Mouse (Mus musculus) liver, adult 2 months (tissue): Measurements from ENCODE around the gene Krtap4-6. TPM values are rescaled to one million over a fixed set of nuclear protein-coding genes. Genes with fewer than 3 reads are reported as not detected.
"Not testable (repeated sequence)": the region's sequence is repeated elsewhere in the genome, so short reads cannot be mapped to it uniquely, and the experiment has no call there.

Experiments
- DNase-seq: peaks from one replicate; pipeline ENCODE4 v3.0.0-alpha.2; 2011; ENCODE audit warnings: low read depth, low spot score; ENCODE audit errors: extremely low read depth
- H3K27ac ChIP-seq: fragments of 200-500 bp; replicated peaks from 2 replicates; pipeline ENCODE4 v1.5.1; 2012; ENCODE audit warnings: low read depth, mild to moderate bottlenecking, control low read depth, inconsistent platforms, low read length; ENCODE audit not compliant: insufficient read depth
- H3K27me3 ChIP-seq: fragments of 200-500 bp; 2 replicates; pipeline ENCODE4 v1.6.1; 2012; ENCODE audit warnings: mild to moderate bottlenecking, moderate library complexity, low read length, inconsistent platforms; ENCODE audit not compliant: control insufficient read depth, insufficient read depth
- H3K36me3 ChIP-seq: fragments of 200-500 bp; 2 replicates; pipeline ENCODE4 v1.6.1; 2012; ENCODE audit warnings: low read length, inconsistent platforms; ENCODE audit not compliant: control insufficient read depth, insufficient read depth
- H3K4me1 ChIP-seq: fragments of 200-500 bp; 2 replicates; pipeline ENCODE4 v1.6.1; 2011; ENCODE audit warnings: low read length; ENCODE audit not compliant: control insufficient read depth, insufficient read depth
- H3K4me3 ChIP-seq: fragments of 200-500 bp; 2 replicates; pipeline ENCODE4 v1.5.1; 2011; ENCODE audit warnings: low read depth, mild to moderate bottlenecking, control low read depth, low read length, moderate library complexity; ENCODE audit not compliant: insufficient read depth
- H3K79me2 ChIP-seq: fragments of 200-500 bp; 2 replicates; pipeline ENCODE4 v1.6.1; 2012; ENCODE audit warnings: inconsistent platforms, mild to moderate bottlenecking, low read length, moderate library complexity; ENCODE audit not compliant: control insufficient read depth, insufficient read depth
- H3K9ac ChIP-seq: fragments of 200-500 bp; 2 replicates; pipeline ENCODE4 v1.6.1; 2012; ENCODE audit warnings: low read depth, mild to moderate bottlenecking, control low read depth, inconsistent platforms, low read length
- CTCF ChIP-seq: fragments of 200-500 bp; IDR thresholded peaks from 2 replicates; pipeline ENCODE4 v1.5.1; 2011; ENCODE audit warnings: low read depth, low read length, control low read depth
- POLR2A ChIP-seq: fragments of 200-500 bp; IDR thresholded peaks from 2 replicates; pipeline ENCODE4 v1.6.1; 2011; ENCODE audit warnings: low read length, control low read depth; ENCODE audit not compliant: insufficient read depth; ENCODE audit errors: extremely low read depth
- WGBS: fragments of 180-500 bp; shearing (Covaris S2); methylation state at CpG from one replicate; pipeline ENCODE4 v1.1.7; 2018; 5-methylcytosine and 5-hydroxymethylcytosine counted together
- polyA plus RNA-seq: library from polyadenylated mRNA; depleted of rRNA; stranded (reverse); fragments of >200 nt; gene quantifications from 2 replicates; pipeline ENCODE4 v1.2.3, GENCODE M21; 2012
- total RNA-seq: library from RNA; depleted of rRNA; stranded (reverse); fragments of >200 nt; gene quantifications from 2 replicates; pipeline ENCODE4 v1.2.3, GENCODE M21; 2014

The Krtap4-6 gene
- total and polyA plus RNA-seq, 2 experiments = not detected

GRCm38 (mm10) chr11:99657051-99657450, 8.7 kb downstream of the Krtap4-6 start:
- no peak overlapping the region for H3K27ac ChIP-seq
- TF ChIP-seq CTCF (no peak), POLR2A (no peak)
- no peak for DNase-seq
- H3K27me3 ChIP-seq = peaks cover 3% of the 10 kb centered on the region; the same call in 1 of the 2 replicates
- H3K36me3 ChIP-seq = no peaks in the 10 kb centered on the region
- WGBS = 61% methylated on average over 5 of the region's 5 CpGs
- H3K4me3 ChIP-seq = no peak overlapping the region
- no peaks in the 10 kb centered on the region for H3K79me2 ChIP-seq
- no peak overlapping the region for H3K9ac ChIP-seq
- no peaks in the 10 kb centered on the region for H3K4me1 ChIP-seq

DNA sequence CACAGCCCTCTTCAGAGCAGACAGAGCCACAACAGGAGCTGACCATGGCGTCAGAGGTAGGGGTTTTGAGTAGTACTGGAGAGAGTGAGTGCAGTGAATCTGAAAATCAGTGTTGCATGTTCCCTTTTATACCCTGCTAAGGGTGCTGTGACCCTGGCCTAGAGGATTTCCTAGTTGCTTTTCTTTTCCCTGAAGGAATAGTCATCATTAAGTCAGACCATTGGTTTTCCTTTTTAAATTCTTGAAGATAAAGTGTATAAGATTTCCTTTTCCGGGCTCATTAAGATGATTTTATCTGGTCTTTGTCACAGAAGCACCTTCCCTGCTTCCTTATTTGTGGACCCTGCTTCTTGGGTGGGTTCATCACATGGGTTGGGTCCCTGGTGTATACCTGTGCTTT, 15.6 kb downstream of the Krtap4-6 start, which contains the start of gene Gm11555:
TSS of gene Gm11555 (minus strand) at position 101 of the 400 bp plus-strand sequence.
- H3K4me3 ChIP-seq = no peak within 1 kb of the TSS
- no peaks in the 10 kb centered on the region for H3K27me3 ChIP-seq
- H3K36me3 ChIP-seq = no peaks in the 10 kb centered on the region
- H3K9ac ChIP-seq = no peak within 1 kb of the TSS
- H3K4me1 ChIP-seq = no peaks in the 10 kb centered on the region
- no peak within 1 kb of the TSS for H3K27ac ChIP-seq
- 84% methylated on average over 2 of the region's 2 CpGs for WGBS
- no peaks in the 10 kb centered on the region for H3K79me2 ChIP-seq
- TF ChIP-seq CTCF (no peak), POLR2A (no peak)
- no peak for DNase-seq

DNA sequence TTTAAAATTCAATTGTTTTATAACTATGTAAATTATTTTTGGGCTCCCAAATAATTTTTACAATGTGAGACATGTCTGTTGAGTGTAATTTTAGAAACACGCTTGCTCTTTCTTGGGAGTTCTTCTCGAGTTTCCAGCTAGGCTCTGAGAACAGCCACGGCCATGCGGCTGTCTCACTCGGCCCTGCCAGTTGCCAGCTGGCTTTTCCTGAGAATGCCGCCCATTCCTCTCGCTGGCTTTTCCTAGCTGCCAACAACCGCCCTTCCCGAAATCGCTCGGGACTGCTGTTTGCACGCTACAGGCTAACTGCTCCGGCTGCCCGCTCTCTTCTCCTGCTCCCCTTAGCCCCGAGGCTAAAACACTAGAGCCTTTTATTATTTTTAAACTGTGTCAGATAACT, 19.3 kb downstream of the Krtap4-6 start:
- H3K4me1 ChIP-seq = no peaks in the 10 kb centered on the region

GRCm38 (mm10) chr11:99644351-99644750, 21.4 kb downstream of the Krtap4-6 start:
- H3K4me3 ChIP-seq = no peak overlapping the region
- no peaks in the 10 kb centered on the region for H3K36me3 ChIP-seq
- 0 out of 2 replicates have a peak, but pooled peaks cover 4% of the 10 kb centered on the region for H3K27me3 ChIP-seq
- no peaks in the 10 kb centered on the region for H3K79me2 ChIP-seq
- no peak overlapping the region for H3K27ac ChIP-seq
- no peak for DNase-seq
- H3K4me1 ChIP-seq = no peaks in the 10 kb centered on the region
- TF ChIP-seq CTCF = no peak
- TF ChIP-seq POLR2A = no peak
- WGBS = 81% methylated on average over 3 of the region's 3 CpGs
- H3K9ac ChIP-seq = no peak overlapping the region

More for the DNA sequence above, 19.3 kb downstream of the Krtap4-6 start:
- no peak overlapping the region for H3K4me3 ChIP-seq
- 0 out of 2 replicates have a peak, but pooled peaks cover 4% of the 10 kb centered on the region for H3K27me3 ChIP-seq
- H3K79me2 ChIP-seq = no peaks in the 10 kb centered on the region
- TF ChIP-seq CTCF (no peak), POLR2A (no peak)
- H3K36me3 ChIP-seq = no peaks in the 10 kb centered on the region
- no peak overlapping the region for H3K9ac ChIP-seq
- no peak overlapping the region for H3K27ac ChIP-seq
- 86% methylated on average over 15 of the region's 15 CpGs for WGBS
- DNase-seq = no peak

DNA sequence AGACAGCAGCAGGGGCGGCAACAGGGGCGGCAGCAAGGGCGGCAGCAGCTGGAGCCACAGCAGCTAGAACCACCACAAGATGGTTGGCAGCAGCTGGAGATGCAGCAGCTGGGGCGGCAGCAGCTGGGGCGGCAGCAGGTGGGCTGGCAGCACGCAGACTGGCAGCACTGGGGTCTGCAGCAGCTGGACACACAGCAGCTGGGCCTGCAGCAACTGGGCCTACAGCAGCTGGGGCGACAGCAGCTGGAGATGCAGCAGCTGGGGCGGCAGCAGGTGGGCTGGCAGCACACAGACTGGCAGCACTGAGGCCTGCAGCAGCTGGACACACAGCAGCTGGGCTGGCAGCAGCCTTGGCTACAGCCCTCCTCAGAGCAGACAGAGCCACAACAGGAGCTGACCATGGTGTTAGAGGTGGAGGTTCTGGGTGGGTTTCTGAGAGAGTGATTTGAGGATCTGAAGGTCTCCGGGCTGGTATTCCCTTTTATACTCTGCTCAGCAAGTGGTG, 22.1 kb downstream of the Krtap4-6 start, which contains the start of gene Krtap4-7:
TSS of gene Krtap4-7 (minus strand) at position 455 of the 505 bp plus-strand sequence.
- H3K4me1 ChIP-seq, DNase-seq, H3K9ac ChIP-seq, H3K79me2 ChIP-seq, H3K27me3 ChIP-seq, H3K27ac ChIP-seq, H3K36me3 ChIP-seq, H3K4me3 ChIP-seq: not testable (repeated sequence)
- WGBS = 77% methylated on average over 9 of the region's 9 CpGs

DNA sequence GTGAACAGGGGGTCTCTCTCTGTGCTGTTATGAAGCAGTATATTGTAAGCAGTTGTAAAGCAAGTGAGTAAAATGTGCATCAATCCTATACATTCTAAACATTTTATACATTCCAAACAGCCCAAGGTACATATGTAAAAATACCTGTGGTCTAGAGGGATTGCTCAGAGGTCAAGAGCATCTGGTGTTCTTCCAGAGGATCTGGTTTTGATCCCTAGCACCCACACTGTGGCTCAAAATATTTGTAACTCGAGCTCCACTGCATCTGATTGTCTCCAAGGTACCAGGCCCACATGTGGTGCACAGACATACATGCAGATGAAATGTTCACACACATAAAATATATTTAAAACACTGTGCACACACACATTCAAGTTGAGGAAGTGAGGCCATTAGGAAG, 24.8 kb downstream of the Krtap4-6 start:
- Histone ChIP-seq H3K4me1 (no peaks in the 10 kb centered on the region), H3K79me2 (no peaks in the 10 kb centered on the region), H3K27me3 (0 out of 2 replicates have a peak, but pooled peaks cover 4% of the 10 kb centered on the region), H3K36me3 (no peaks in the 10 kb centered on the region), H3K4me3 (no peak overlapping the region), H3K27ac (no peak overlapping the region), H3K9ac (no peak overlapping the region)
- WGBS = 24% methylated on average over 1 of the region's 1 CpGs
- TF ChIP-seq POLR2A (no peak), CTCF (no peak)
- DNase-seq = no peak
